Mouse (Mus musculus) naive thymus-derived CD4-positive, alpha-beta T cell, adult 2 months (primary cell): ENCODE measurements at regions not wholly inside any gene's neighbourhood (a gene's known extent, or its start where the extent isn't known, plus 50 kb on each side); places are given as distances from the start of the nearest gene placed in this dataset.

Experiments
- DNase-seq: peaks from one replicate; pipeline ENCODE4 v3.0.0-alpha.2; 2011; ENCODE audit warnings: low read depth

DNA sequence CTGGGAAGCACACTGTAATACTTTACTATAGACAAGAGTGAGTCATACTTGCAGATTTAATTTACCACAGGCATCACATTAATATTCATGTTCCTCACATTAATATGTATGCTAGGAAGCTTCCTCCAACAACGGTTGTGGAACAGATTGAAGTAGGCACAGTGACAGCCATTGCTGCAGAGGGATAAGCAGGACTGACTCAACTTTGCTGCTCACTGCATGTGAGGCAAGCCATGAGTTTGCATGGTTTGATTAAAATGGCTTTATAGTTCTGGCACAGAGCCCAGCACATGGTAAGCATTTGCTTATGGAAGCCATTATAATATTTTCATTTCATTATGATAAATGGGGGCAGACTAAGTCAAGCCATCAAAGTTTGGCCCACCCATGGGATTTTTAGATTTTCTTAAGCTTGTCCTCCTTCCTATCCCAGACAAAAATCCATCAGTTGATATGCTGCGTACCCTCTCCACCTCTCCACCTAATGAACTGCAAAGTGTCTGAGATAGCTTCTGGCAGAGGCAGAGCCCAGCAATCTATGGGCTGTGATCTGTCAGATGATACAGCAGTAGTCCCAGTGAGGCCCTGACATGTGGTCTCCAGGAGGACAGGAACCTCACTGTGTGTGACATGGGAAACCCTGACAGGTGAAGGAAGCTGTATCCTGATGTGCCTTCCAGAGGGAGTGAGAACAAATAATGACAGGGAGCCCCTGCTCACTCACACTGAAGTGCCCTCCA, 109.6 kb upstream of the Arrdc4 start:
- no peak for DNase-seq

DNA sequence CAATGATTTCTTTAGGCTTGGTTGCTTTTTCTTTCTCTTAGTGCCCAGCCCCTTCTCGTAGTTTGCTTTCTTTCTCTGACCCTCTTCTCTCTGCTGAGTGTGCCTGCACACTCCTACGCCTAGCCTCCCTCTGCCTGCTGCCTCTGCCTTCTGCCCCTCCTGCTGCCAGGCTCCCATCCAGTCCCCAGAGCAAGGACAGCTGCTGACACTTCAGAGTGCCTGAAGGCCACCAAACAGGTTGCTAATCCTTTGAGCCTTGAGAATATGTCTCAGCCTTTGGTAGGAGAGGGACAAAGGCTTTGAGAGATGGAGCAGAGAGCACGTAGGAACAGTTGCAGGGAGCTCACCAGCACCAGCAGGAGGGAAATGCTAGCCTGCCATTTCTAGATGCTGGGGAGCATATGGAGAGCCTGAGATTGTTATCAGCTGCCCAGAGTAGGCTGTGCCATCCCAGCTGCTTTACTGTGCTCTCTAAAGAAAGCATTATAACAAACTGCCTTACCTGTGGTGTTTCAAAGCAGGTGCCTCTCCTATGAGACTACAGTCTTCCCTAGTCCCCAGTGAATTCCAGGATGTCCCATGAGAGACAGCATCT, 103.0 kb upstream of the Arrdc4 start:
- DNase-seq: no peak

DNA sequence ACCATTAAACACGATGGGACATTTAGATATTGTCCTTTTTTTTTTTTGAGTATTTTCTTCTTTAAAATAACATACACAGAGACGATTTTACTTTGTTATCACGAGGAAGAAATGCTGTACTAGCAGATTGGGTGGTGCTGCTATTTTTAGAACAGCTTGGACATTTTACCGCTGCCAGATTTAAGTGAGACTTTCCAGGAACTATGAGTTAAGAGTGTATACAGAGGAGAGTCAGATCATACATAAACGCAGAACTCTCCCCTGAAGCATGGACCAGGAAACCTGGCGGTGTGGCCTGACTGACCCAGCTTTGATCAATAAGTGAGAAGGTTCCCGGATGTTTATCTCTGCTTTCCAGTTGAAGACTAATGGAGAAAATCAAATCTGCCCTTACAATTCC, 95.6 kb upstream of the Arrdc4 start:
- DNase-seq: no peak

DNA sequence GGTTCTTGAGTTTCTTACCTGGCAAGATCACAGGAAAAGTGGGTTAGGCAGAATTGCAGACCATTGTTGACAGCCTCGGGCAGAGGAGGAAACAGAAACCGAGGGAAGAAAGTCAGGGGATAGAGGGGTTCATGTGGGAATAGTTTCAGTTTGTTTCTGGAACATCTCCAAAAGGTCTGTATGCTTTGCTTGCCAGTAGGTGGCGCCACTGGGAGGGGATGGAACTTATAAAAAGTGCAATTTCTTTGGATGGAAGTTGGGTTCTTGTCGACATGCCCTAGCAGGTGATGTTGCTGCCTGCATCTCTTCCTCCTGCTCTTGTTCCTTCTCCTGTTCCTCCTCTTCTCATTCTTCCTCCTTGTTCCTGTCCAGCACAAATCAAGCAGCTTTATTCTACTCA, 94.3 kb upstream of the Arrdc4 start:
- DNase-seq: no peak

DNA sequence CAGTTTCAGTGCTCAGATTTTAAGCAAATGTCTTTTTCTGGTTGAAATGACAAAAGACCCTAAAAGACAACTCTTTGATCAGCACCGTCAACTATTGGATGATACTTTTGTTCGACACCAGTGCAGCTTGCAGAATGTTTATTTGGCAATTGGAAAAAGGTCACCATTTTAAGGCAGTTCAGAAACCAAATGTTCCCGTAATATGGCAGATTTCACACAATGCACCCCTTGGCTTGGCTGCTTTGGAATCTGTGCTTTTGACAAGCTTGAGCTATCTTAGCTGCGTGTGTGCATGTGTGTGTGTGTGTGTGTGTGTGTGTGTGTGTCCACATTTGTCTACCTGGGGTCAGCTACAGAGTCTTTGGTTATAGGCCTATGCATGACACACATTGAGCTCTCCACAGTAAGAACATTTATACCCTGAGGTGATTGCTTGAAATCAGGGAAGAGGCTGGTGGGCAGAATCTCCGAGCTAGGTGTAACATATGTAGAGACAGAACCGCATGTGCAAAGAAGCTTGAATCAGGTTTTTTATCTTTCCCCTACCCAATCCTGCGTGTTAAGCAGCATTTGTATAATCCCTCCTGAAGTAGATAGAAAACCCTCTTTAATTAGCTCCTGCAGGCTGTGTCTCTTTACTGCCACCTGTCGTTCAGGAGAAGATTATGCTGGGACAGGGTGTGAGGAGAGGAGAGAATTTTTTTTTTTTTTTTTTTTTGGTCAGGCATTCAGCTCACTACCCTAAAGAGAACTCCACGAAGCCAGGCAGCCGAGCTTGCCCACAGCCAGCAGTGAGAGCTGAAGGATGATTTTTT, 85.1 kb upstream of the Arrdc4 start:
- DNase-seq: no peak

DNA sequence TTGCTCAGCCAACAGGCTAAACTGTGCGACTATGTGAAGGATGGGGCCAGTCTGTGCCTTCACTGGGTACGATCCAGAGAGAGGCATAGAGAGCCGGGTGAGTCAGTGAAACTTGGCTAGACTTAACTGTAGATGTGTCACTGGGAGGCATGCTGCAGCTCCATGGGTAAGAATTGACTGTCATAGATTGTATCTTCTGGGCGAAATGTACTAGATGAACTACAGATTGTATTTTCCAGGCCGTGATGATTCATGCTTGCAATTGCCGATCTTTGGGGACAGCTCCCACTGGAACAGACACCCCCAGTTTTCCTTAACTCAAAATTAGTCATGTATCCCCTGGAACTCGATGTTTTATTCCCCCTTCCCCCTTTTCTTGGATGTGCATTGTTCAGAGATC, 84.5 kb upstream of the Arrdc4 start:
- DNase-seq: no peak

DNA sequence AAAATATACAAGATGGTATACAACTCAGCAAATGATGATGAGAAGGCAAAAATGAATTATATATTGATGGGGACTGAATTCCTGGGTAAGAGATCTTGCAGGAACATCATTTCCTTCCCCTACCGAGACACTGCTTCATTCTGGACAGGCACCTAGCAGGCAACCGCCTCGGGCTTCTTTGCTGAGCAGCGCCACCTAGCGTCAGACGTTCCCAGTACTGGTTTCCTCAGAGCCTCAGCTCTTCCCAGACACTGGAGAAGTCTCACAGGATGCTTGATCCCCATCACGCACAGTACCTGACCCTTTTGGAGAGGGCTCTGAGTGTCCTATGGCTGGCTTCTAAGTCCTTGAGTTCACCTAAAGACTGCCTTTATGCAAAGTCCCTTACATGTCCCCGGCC, 80.8 kb upstream of the Arrdc4 start:
- DNase-seq: peak; percentile 29

DNA sequence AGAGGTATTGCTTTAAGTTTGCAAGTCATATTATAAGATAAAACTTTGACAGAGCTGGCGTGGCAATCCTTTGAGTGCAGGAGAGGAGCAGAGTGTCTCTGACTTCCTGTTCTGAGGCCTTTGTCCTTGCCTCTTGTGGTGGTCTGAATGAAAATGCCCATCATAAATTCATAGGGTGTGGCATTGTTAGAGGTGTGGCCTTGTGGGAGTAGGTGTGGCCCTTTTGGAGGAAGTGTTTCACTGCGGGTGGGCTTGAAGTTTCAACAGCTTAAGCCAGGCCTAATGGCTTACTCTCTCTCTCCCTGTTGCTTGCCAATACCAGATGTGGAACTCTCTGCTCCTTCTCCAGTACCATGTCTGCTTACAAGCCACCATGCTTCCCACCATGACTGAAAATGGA, 75.4 kb upstream of the Arrdc4 start:
- DNase-seq: no peak

DNA sequence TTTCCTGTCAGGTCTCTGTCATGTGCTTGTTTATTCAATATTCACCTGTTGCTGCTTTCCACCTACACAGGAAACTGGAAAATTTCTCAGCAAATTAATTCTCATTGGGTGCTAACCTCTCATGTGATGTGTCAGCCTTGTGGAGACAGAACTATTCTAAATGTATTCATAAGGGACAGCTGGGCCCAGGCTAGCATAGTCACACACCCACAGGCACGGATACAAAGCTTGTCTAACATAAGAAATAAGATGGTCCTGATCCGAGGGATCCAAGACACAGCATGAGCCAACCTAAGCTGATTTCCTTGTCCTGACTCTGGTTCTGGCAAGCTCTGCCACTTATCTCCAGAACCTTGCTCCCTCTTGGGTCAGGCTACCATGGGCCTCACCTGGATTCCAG, 74.6 kb upstream of the Arrdc4 start:
- DNase-seq: no peak

DNA sequence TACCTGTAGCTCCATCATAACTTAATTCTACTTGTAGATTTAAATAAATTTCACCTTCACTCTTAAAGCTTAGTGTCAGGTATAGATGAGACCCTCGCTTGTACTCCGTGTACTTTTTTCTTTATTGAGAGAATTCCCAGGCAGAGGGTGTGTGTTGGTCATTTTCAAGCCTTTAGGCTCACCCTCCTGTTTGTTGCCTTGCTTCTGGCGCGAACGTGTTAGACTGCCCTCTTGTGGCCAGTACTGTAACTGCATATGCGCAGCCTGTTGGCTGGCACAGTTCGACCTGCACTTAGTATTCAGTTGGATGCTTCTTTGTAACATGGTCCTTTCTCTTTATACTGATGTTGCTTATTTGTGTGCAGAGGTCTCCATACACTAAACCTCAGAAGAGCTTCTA, 74.1 kb upstream of the Arrdc4 start:
- peak; percentile 55 for DNase-seq

DNA sequence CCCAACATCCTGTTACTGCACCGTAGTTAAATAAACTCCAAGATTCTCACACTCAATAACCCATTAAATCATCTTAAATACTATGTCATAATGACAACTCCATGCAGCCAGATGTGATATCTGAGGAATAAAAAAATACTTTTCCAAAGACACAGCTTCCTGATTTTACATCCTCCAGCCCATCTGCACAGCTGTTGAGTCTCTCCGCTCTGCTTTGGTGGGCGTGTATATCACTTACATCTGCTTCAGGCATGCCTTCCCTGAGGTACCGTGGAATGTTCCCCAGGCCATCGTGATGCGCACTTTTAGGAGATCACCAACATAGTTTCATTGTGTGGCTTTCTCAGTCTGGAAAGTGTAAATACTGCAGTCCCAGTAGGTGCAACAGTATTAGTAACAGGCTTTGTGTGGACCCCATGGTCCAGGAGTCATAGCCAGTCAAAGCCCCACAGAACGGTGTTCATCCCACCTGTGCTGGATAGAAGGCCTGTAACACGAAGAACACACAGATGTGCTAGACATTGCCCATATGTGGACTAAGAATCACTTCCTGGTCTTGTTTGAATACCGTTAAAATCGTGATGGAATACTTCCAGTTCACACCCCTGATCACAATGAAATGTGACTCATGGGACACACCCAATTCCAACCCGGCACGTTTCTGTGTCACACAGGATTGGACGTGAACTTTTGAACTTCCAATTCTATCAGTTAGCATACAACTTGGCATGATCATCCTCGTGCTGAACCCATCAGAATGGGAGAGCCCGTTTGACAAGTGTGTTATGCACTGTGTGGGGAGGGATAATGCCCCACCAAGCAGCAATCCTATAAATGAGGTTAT, 66.0 kb upstream of the Arrdc4 start:
- DNase-seq: no peak

DNA sequence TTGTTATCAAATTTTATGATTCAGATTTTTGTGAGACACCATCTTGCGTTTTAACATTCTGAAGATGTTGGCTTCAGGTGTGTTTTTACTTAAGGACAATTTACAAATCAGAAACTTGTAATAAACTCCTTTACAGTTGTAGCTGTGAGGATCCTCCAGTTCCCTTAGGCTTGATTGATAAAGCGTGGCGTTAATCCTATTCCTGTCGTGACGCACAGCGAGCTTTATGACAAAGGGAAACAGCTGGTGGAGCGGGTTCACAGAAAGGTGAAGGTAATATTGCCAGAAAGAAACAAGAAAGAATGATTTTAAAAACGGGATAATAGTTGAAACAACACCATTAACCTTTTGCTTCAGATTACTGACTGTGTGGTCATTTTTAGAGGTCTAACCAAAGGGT, 60.7 kb upstream of the Arrdc4 start:
- DNase-seq: no peak
